Mouse (Mus musculus) liver, embryonic 14.5 days (tissue): ENCODE measurements around the gene Zp1. TPM values are rescaled to one million over a fixed set of nuclear protein-coding genes. Genes with fewer than 3 reads are reported as not detected.

Source experiments
- ATAC-seq: fragments of 200-750 bp; cut with Nextera tagmentation; 2 replicates; pipeline ENCODE4 v1.8.0; 2017; ENCODE audit warnings: moderate number of reproducible peaks, mild to moderate bottlenecking, moderate library complexity; ENCODE audit not compliant: insufficient read depth
- DNase-seq, 3 experiments: peaks; one replicate each; pipeline ENCODE4 v3.0.0-alpha.2; 2012 to 2013; ENCODE audit warnings: low read depth in 3 of 3, low spot score in 3 of 3
- H3K27ac ChIP-seq: fragments of 300-500 bp; sonication (generic); 2 replicates; pipeline ENCODE4 v1.5.1; 2014; ENCODE audit warnings: moderate library complexity, mild to moderate bottlenecking, control low read depth, inconsistent platforms
- H3K27me3 ChIP-seq: fragments of 300-500 bp; sonication (generic); 2 replicates; pipeline ENCODE4 v1.6.1; 2014; ENCODE audit warnings: mild to moderate bottlenecking, low read length, moderate library complexity; ENCODE audit not compliant: control insufficient read depth, insufficient read depth
- H3K36me3 ChIP-seq: fragments of 300-500 bp; sonication (generic); replicated peaks from 2 replicates; pipeline ENCODE4 v1.6.1; 2014; ENCODE audit warnings: low read depth; ENCODE audit not compliant: control insufficient read depth, insufficient read depth
- H3K4me1 ChIP-seq, 2 experiments: fragments of 200-500 bp in 1 of 2; fragments of 300-500 bp in 1 of 2; sonication (generic) in 1 of 2; replicated peaks; 2 replicates each; pipeline ENCODE4 v1.6.1; 2012 to 2014; ENCODE audit warnings: antibody characterized with exemption in 1 of 2, inconsistent platforms in 1 of 2, low read length in 1 of 2; ENCODE audit not compliant: control insufficient read depth in 2 of 2, insufficient read depth in 2 of 2
- H3K4me2 ChIP-seq: fragments of 300-500 bp; sonication (generic); 2 replicates; pipeline ENCODE4 v1.6.1; 2014; ENCODE audit warnings: low read depth, mild to moderate bottlenecking, control low read depth, moderate library complexity
- H3K4me3 ChIP-seq, 2 experiments: fragments of 200-500 bp in 1 of 2; fragments of 300-500 bp in 1 of 2; sonication (generic) in 1 of 2; 2 replicates each; pipeline ENCODE4 v1.5.1; 2012 to 2014; ENCODE audit warnings: low read depth in 2 of 2, low read length in 2 of 2, mild to moderate bottlenecking in 2 of 2, control low read depth in 1 of 2, inconsistent platforms in 1 of 2, moderate library complexity in 1 of 2; ENCODE audit not compliant: insufficient read depth in 1 of 2
- H3K9ac ChIP-seq: fragments of 300-500 bp; sonication (generic); replicated peaks from 2 replicates; pipeline ENCODE4 v1.6.1; 2014; ENCODE audit warnings: mild to moderate bottlenecking, control low read depth, moderate library complexity
- H3K9me3 ChIP-seq: fragments of 300-500 bp; sonication (generic); 2 replicates; pipeline ENCODE4 v1.6.1; 2016; ENCODE audit warnings: low read length, mixed read lengths; ENCODE audit not compliant: control insufficient read depth
- CTCF ChIP-seq: IDR thresholded peaks from 2 replicates; pipeline ENCODE4 v1.5.1; 2016; ENCODE audit warnings: antibody characterized with exemption, low read depth, control low read depth
- EP300 ChIP-seq: IDR thresholded peaks from 2 replicates; pipeline ENCODE4 v1.6.1; 2016; ENCODE audit warnings: antibody characterized with exemption, low read depth
- WGBS: fragments of 180-500 bp; shearing (Covaris S2); extraction: QIAGEN DNeasy Blood & Tissue Kit; methylation state at CpG from one replicate; pipeline ENCODE4 v1.1.7; 2014; ENCODE audit not compliant: insufficient replicate concordance; 5-methylcytosine and 5-hydroxymethylcytosine counted together
- polyA plus RNA-seq, 2 experiments: library from polyadenylated mRNA; depleted of rRNA in 1 of 2; stranded (reverse) in 1 of 2; unstranded in 1 of 2; fragments of >200 nt; fragmentation: Nextera tagmentation in 1 of 2; extraction: Ambion mirVana in 1 of 2; gene quantifications; 2 replicates each; pipeline versions ENCODE4 v1.2.1 to v1.2.3; 2012 to 2014

Zp1 gene
- polyA plus RNA-seq, 2 experiments = not detected

DNA sequence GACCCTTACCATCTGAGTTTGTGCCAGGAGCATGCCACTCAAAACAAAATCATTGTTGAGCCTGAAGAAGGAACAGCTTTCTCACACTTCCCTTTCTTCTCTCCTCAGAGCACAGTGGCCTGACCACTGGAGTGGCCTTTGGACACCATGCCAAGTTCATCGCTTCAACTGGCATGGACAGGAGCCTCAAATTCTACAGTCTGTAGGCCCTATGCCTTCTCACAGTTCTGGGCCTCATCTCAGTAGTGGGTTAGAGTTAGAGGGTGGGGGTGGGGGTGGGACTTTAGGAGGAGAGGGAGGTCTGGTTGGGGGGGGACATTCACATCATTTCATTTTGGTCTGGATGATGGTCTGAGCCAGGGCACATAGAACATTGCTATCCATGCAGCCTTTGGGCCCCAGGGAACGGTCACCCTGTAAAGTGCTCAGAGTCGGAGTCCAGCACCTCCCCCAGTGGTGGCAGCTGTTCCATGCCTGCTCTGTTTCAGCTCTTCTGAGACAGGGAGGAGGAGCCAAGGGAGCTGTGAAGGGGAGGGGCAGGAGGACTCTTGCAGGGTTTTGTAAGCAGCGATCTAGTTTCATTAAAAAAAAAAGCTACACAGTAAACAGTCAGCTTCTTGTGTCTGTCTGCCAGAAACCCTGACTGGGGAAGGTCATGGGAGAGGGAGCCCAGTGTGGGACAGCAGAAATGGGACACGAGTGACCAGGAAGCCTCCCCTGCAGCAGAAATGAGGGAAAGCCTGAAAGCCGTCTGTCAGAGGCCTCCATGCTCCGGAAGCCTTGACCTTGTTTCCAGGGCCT lies 15.3 kb downstream of the Zp1 start:
- Histone ChIP-seq H3K4me2 (no peak overlapping the region), H3K4me3 (no peak overlapping the region), H3K9ac (no peak overlapping the region), H3K9me3 (no peaks in the 10 kb centered on the region), H3K4me1 (0 out of 4 replicates have a peak, but pooled peaks cover 0 to 7% of the 10 kb centered on the region in 2 experiments), H3K27ac (no peak overlapping the region), H3K36me3 (peaks cover 41% of the 10 kb centered on the region), H3K27me3 (no peaks in the 10 kb centered on the region)
- 80% methylated on average over 7 of the region's 7 CpGs for WGBS
- DNase-seq (no peak), ATAC-seq (peak; percentile 30; the same call in 1 of the 2 replicates)
- TF ChIP-seq EP300 (no peak), CTCF (no peak)

DNA sequence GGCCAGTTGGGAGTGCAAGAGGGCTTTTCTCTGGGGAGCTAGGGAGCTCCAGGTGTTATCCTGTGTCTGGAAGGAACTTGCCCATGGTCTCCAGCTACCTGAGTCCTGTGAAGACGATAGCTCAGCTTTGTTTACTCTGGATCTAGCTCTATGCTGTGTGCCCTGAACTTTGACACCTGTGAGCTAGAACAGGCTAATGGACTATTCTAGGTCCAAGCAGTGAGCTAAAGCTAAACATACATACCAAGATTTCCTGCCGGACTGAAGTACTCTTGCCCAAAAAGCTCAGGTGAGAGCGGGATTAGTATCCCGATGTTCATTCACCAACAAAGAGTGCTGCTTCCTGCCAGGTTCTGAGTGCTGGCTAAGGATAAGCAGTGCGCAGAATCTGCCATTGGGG lies 15.9 kb downstream of the Zp1 start:
- no peak overlapping the region for H3K4me3 ChIP-seq
- H3K4me2 ChIP-seq = no peak overlapping the region
- no peak for DNase-seq
- H3K4me1 ChIP-seq = 0 out of 4 replicates have a peak, but pooled peaks cover 0 to 7% of the 10 kb centered on the region in 2 experiments
- no peaks in the 10 kb centered on the region for H3K27me3 ChIP-seq
- no peak for ATAC-seq
- TF ChIP-seq EP300 = no peak
- no peak for TF ChIP-seq CTCF
- peaks cover 46% of the 10 kb centered on the region for H3K36me3 ChIP-seq
- H3K9ac ChIP-seq = no peak overlapping the region
- no peak overlapping the region for H3K27ac ChIP-seq
- 79% methylated on average over 5 of the region's 5 CpGs for WGBS
- no peaks in the 10 kb centered on the region for H3K9me3 ChIP-seq

DNA sequence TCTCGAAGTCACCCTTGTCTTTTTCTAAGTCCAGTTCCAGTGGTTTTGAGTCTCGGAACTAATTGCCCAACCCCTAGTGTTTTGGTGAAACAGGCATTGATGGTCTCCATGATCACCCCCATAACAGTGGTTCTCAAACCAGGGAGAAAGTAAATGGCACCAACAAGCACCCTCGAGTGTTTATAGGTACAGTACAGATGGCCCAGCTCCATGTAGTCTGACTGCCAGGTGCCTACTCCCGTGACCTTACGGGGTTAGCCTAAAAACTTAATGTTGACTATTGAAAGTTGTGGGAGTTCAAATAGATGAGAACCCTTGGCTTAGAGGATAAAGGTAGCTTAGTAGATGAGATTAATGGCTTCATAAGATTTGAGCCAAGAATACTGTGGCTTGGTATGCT lies 19.4 kb downstream of the Zp1 start:
- no peak overlapping the region for H3K4me2 ChIP-seq
- H3K27me3 ChIP-seq = no peaks in the 10 kb centered on the region
- peaks cover 6 to 19% of the 10 kb centered on the region in 2 experiments for H3K4me1 ChIP-seq
- 86% methylated on average over 5 of the region's 5 CpGs for WGBS
- H3K27ac ChIP-seq = no peak overlapping the region
- peaks cover 55% of the 10 kb centered on the region for H3K36me3 ChIP-seq
- DNase-seq (no peak), ATAC-seq (no peak)
- H3K9me3 ChIP-seq = no peaks in the 10 kb centered on the region
- TF ChIP-seq EP300 (no peak), CTCF (no peak)
- no peak overlapping the region for H3K9ac ChIP-seq
- no peak overlapping the region for H3K4me3 ChIP-seq

DNA sequence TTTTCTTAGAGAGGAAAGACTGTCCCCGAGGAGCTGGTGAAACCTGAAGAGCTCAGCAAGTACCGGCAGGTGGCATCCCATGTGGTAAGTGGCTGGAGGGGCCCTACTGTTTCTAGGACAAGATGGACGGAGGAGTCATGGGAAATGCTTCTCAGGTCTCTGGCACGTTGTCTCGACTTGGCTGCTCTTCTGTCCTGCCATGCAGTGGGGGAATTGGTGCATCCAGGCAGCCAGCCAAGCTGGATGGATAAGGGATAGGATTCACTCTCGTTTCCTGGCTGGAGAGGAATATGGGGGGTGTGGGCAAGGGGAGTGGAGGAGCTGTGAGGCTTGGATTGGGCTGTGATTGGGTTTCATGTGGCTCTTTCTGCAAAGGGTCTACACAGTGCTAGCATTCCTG lies 20.1 kb downstream of the Zp1 start:
- Histone ChIP-seq H3K4me2 (no peak overlapping the region), H3K9ac (no peak overlapping the region), H3K4me1 (peaks cover 6 to 22% of the 10 kb centered on the region in 2 experiments), H3K9me3 (no peaks in the 10 kb centered on the region), H3K36me3 (peaks cover 49% of the 10 kb centered on the region), H3K27ac (no peak overlapping the region), H3K4me3 (no peak overlapping the region), H3K27me3 (no peaks in the 10 kb centered on the region)
- 80% methylated on average over 6 of the region's 6 CpGs for WGBS
- no peak for TF ChIP-seq CTCF
- TF ChIP-seq EP300 = no peak
- DNase-seq = no peak
- no peak for ATAC-seq

DNA sequence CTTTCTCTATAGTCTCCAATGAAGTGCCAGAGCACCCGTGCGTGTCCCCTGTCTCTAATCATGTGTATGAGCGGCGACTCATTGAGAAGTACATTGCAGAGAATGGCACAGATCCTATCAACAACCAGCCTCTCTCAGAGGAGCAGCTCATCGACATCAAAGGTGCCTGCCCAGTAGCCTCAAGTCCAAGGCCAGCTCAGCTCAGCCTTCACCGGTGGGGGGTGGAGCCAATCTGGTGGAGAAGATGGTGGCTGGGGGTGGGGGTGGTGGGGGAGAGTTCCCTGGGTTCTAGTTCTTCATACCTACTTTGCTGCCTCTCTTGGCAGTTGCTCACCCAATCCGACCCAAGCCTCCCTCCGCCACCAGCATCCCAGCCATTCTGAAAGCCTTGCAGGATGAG lies 22.9 kb downstream of the Zp1 start:
- peak overlapping the region; percentile 81; the same call in 1 of the 2 replicates for H3K4me2 ChIP-seq
- 68% methylated on average over 8 of the region's 8 CpGs for WGBS
- H3K27me3 ChIP-seq = no peaks in the 10 kb centered on the region
- no peak overlapping the region for H3K9ac ChIP-seq
- peaks cover 8 to 17% of the 10 kb centered on the region in 2 experiments for H3K4me1 ChIP-seq
- ATAC-seq (no peak), DNase-seq (no peak)
- H3K36me3 ChIP-seq = peaks cover 30% of the 10 kb centered on the region
- no peak overlapping the region for H3K27ac ChIP-seq
- H3K9me3 ChIP-seq = no peaks in the 10 kb centered on the region
- H3K4me3 ChIP-seq = no peak overlapping the region
- no peak for TF ChIP-seq EP300
- no peak for TF ChIP-seq CTCF
